Mouse (Mus musculus) ES-Bruce4 (cell line): ENCODE data around the gene Cd86.

Source experiments
- CTCF ChIP-seq: IDR thresholded peaks from one replicate; pipeline ENCODE4 v1.8.1; 2011; ENCODE audit warnings: low read depth, low read length
- EP300 ChIP-seq: IDR thresholded peaks from 2 replicates; pipeline ENCODE4 v1.6.1; 2011; ENCODE audit warnings: low read depth, low read length; ENCODE audit not compliant: insufficient read depth
- POLR2A ChIP-seq: IDR thresholded peaks from one replicate; pipeline ENCODE4 v1.8.1; 2011; ENCODE audit warnings: low read length; ENCODE audit not compliant: insufficient read depth

DNA sequence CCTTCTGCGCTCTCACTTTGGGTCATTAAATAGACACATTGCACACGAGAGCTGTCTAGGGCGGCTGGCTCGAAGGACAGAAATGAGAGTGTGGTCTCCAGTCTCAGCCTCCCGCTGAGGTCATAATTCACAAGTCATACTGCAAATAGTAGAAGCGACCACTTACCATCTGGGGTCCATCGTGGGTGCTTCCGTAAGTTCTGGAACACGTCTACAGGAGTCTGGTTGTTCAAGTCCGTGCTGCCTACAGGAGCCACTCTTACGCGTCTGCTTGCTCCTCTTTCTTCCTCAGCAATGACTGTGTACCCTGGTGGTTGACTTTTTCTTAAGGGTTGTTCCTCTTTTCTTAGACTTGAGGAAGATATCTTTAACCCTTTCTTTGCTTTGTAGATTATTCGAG lies at the start of gene Cd86:
- no peak for TF ChIP-seq EP300
- no peak for TF ChIP-seq CTCF
- no peak for TF ChIP-seq POLR2A
